Mouse (Mus musculus): ENCODE measurements at regions not wholly inside any gene's neighbourhood (a gene's known extent, or its start where the extent isn't known, plus 50 kb on each side); places are given as distances from the start of the nearest gene placed in this dataset. TPM values are rescaled to one million over a fixed set of nuclear protein-coding genes. Genes with fewer than 3 reads are reported as not detected.

DNA sequence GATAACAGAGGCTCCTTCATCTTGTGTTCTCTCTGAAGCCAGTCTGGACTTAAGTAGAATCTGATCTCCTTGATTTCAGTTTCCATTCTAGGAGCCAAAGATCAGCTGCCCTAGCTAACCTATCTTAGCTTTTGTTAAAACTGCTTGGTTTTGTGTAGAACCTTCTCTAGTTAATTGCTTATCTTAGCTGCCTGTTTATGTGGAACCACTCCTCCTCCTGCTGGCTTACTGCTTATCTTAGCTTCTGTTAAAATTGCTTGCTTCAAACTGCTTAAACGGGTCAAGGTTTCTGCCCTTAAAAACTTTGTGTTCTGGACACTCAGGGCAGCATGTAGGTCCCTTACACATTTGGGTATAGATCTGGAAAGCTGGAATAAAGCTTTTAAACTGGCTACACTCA is 133.7 kb upstream of the Mocs2 start:
- Histone ChIP-seq H3K4me3 (no peak overlapping the region), H3K27ac (no peak overlapping the region)
- no peak for DNase-seq
- intact Hi-C loops (cut with DNase I): no loop called here
- no peak for TF ChIP-seq CTCF (IDR thresholded peaks at IDR 0.05)

DNA sequence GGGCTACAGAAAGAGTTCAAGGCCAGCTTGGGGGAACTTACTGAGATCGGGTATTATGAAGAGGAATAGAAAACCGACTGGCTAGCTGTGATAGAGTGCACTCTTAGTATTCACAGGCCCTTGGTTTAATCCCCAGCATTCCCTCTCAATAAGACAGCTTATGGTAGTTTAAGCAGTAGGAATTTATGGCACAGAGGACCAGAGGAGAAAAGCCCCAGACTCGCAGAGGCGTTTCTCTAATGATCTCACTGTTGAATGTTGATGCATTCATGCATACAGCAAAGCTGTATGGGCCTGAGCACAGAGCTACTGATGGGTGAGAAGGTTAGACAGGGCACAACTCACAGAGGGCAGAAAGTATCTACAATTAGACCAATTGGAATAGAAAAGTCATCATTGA is 132.7 kb upstream of the Mocs2 start:
- Histone ChIP-seq H3K4me3 (no peak overlapping the region), H3K27ac (no peak overlapping the region)
- DNase-seq: no peak
- TF ChIP-seq CTCF (IDR thresholded peaks at IDR 0.05): no peak
- intact Hi-C loops (cut with DNase I): no loop called here

DNA sequence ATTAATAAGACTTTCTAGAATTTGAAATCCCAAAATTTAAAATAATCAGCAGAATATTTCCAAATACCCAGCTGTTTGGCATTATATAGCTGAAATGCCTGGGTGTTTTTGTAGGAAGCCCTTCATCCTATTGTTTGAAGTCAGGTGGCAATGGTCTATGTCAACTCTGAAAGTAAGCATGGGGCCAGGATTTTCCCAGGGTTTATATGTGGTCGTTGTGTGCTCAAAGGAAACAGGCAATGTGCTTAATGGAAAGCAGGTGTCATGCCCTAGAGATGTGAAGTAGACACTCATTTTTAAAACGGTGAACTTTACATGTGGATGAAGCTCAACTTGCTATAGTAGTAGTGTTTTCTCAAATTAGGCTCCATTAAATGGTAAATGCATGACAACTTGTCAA is 105.4 kb upstream of the Mocs2 start:
- Histone ChIP-seq H3K4me3 (no peak overlapping the region), H3K27ac (no peak overlapping the region)
- no peak for DNase-seq
- TF ChIP-seq CTCF (IDR thresholded peaks at IDR 0.05): no peak
- intact Hi-C loops (cut with DNase I): no loop called here

DNA sequence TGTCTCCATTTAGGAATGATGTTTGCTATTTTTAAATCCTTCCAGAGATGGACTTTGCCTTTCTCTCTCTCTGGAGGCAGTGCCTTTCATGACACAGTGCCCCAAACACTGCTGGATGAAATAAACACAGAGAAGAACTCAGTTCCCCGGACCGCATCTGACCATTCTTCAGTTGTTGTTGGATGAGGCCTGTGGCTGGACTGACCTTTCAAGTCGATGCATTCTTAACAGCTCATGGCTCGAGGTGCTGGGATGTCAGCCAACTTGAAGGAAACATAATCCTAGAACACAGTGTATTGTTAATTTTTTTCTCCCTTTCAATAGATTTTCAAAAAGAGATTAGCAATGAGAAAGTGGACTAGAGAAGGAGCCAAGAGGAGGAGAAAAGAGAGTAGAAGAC is 98.3 kb upstream of the Mocs2 start:
- intact Hi-C loops (cut with DNase I): no loop called here

DNA sequence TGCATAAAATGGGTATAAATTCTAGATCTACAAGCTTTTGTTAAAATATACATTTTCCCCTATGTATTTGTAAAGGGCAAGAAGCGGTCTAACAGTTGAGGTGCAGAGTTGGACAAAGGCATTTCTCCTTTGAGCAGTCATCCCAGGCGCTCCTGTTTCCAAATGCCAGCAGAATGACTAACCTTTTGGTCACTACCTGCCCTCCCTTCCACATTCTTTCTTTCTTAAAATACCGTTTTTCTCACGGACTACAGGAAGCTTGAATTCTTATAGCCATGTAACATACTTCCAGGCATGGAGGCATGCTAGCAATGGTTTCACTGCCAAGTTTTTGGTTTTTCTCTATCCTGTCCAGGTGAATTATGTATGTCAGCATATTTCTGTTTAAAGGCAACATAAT is 91.2 kb upstream of the Mocs2 start:
- no peak overlapping the region for H3K27ac ChIP-seq
- TF ChIP-seq CTCF (IDR thresholded peaks at IDR 0.05): no peak
- intact Hi-C loops (cut with DNase I): no loop called here
- H3K4me3 ChIP-seq: no peak overlapping the region
- no peak for DNase-seq

More for the DNA sequence above, 98.3 kb upstream of the Mocs2 start:
- no peak for TF ChIP-seq CTCF (IDR thresholded peaks at IDR 0.05)
- H3K4me3 ChIP-seq: no peak overlapping the region
- H3K27ac ChIP-seq: peak overlapping the region; percentile 58
- peak; percentile 55 for DNase-seq

DNA sequence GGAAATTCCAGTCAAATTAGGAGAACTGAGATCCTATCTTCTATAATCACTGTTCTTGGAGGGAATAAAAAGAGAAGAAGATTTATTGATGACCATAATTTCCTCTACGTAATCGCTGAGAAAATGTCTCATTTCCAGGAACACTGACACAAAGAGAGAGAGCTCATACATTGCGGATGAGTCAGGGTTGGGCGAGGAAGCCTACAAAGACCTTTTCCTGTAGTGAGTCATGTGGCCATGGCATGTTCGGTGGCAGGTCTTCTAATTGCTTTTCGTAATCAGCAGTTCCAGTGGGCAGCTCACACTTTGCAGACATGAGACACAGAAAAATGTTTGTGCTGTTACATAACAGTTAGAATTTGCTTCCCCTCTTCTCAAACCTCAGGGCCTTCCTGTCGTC is 83.0 kb upstream of the Mocs2 start:
- no peak overlapping the region for H3K27ac ChIP-seq
- TF ChIP-seq CTCF (IDR thresholded peaks at IDR 0.05): no peak
- intact Hi-C loops (cut with DNase I): no loop called here
- H3K4me3 ChIP-seq: no peak overlapping the region
- no peak for DNase-seq

DNA sequence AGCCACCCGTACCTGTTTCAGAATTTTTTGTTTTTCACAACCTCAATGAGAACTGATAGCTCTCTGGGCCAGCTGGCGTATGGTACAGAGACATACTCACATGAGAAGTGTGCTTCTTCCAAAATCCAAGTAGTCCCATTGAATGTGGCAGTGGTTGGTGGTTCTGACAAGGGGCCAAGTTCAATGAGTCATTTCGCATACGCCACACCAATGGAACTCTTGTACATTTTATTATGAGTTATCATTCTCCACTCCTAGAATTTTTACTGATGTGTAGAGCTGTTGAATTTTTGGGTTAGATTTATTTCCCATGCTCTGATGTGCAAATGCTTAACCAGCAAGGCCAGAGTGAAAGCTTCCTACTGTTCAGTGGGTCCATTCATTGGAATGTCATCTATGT is 82.0 kb upstream of the Mocs2 start:
- intact Hi-C loops (cut with DNase I): no loop called here
- TF ChIP-seq CTCF (IDR thresholded peaks at IDR 0.05): no peak
- H3K27ac ChIP-seq: no peak overlapping the region
- DNase-seq: no peak
- H3K4me3 ChIP-seq: no peak overlapping the region

DNA sequence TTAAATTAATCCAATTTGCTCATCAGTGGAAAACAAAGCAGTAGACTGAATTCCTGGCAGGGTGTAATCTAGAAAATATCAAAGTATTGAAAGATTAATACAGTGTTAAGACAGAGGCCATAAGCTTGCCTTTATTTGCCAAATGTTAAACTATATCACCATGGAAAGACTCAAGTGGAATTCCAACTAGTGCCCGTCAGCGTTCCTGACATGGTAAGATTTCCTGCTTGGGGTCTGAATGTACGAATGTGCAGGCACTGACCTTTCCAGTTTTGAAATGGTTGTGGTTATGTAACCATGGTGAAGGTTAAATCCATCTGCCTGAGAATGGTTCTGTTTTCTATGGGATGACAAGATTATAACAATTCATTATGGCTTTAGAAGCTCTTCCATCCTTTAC is 75.5 kb upstream of the Mocs2 start:
- intact Hi-C loops (cut with DNase I): no loop called here
- Histone ChIP-seq H3K4me3 (no peak overlapping the region), H3K27ac (no peak overlapping the region)
- no peak for TF ChIP-seq CTCF (IDR thresholded peaks at IDR 0.05)
- no peak for DNase-seq

DNA sequence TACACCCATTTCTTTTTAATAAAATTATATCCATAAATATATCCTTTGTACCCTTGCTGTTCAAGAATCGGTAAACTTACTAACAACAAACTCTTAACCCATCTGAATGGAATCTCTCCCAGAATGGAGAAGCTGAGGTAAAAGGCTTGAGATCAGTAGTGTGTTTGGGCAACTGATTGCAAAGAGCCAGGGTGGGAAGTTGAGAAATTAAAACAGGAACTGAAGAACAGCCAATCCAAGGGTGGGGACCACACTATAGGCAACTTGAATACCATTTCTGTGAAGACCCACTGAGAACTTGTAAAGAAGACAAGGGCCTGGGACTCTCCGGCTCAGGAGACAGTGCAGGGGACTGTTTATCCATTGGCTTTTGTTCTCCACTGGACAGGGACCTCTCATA is 72.2 kb upstream of the Mocs2 start:
- intact Hi-C loops (cut with DNase I): no loop called here
- no peak for TF ChIP-seq CTCF (IDR thresholded peaks at IDR 0.05)
- no peak for DNase-seq
- H3K27ac ChIP-seq: no peak overlapping the region
- H3K4me3 ChIP-seq: no peak overlapping the region

DNA sequence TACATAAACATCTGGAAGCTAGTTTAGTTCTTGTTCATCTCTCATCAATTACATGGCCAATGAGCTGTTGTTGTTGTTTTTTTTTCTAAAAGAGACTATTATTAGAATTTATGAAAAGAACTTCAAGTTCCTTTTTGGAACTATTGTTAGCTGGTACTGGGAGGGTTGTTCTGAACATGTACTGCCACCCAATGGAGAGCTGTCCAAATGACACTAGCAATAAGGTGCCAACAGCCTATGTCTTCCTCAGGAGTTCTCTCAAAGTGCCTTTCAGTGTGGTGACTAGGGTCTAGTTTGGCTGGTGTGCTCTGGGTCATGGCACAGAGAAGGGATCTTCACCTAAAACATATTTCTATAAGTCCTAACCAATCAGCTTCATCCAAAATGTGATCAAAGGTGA is 60.6 kb upstream of the Mocs2 start:
- peak; percentile 52 for TF ChIP-seq CTCF (IDR thresholded peaks at IDR 0.05)
- Histone ChIP-seq H3K4me3 (no peak overlapping the region), H3K27ac (no peak overlapping the region)
- no peak for DNase-seq
- intact Hi-C loops (cut with DNase I): no loop called here

DNA sequence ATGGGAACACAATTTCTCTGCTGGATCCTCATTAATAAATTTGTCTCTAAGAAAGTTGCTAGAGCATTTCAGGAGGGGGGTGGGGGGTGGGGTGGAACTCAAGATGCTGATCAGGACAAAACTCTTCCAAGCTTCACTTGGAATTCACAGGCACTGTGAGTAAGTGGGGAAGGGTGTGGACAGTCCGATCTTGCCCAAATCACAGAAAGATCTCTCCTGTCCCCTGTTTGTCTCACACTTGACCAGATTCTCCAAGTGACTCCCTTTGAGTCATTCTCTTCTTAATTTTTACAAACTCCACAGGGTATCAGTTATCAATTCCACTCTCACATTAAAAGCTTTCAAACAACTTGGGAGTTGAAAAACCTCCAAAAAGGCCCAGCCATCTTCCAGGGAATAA is 58.1 kb upstream of the Mocs2 start:
- TF ChIP-seq CTCF (IDR thresholded peaks at IDR 0.05): no peak
- intact Hi-C loops (cut with DNase I): no loop called here

DNA sequence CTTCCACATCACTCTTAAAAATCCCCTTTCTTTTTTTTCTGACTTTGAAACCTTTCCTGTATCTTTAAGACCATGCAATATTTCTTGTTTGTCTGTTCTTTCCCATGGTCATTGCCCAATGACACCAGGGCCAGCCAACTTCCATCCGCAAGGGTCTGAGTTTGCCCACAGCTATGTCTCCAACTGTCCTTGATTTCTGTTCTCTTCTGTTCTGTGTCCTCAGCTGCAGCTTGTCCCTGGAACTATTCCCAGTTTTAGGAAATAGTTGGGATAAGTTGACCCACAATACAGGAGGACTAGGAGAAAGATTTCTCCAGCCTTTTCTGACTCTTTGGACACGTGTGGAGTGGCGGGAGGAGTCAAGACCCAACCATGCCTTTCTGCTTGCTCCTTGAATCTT is 57.1 kb upstream of the Mocs2 start:
- intact Hi-C loops (cut with DNase I): no loop called here
- no peak for TF ChIP-seq CTCF (IDR thresholded peaks at IDR 0.05)
- Histone ChIP-seq H3K27ac (peak overlapping the region; percentile 67), H3K4me3 (no peak overlapping the region)
- peak; percentile 68 for DNase-seq

More for the DNA sequence above, 58.1 kb upstream of the Mocs2 start:
- DNase-seq: no peak
- no peak overlapping the region for H3K4me3 ChIP-seq
- H3K27ac ChIP-seq: peak overlapping the region; percentile 67; the same call in 1 of the 2 replicates

Small RNAs in the stretch of these regions (microRNA-seq; reads per million reads assigned to microRNA genes)
- not detected for gene Gm25950

All from gastrocnemius, adult 2 months (tissue).